Mouse (Mus musculus): ENCODE data around the gene Myo1d. TPM values are rescaled to one million over a fixed set of nuclear protein-coding genes. Genes with fewer than 3 reads are reported as not detected.

The Myo1d gene
- total and polyA plus RNA-seq, 3 experiments = 15.9 to 81.1 (median 41.7) TPM

DNA sequence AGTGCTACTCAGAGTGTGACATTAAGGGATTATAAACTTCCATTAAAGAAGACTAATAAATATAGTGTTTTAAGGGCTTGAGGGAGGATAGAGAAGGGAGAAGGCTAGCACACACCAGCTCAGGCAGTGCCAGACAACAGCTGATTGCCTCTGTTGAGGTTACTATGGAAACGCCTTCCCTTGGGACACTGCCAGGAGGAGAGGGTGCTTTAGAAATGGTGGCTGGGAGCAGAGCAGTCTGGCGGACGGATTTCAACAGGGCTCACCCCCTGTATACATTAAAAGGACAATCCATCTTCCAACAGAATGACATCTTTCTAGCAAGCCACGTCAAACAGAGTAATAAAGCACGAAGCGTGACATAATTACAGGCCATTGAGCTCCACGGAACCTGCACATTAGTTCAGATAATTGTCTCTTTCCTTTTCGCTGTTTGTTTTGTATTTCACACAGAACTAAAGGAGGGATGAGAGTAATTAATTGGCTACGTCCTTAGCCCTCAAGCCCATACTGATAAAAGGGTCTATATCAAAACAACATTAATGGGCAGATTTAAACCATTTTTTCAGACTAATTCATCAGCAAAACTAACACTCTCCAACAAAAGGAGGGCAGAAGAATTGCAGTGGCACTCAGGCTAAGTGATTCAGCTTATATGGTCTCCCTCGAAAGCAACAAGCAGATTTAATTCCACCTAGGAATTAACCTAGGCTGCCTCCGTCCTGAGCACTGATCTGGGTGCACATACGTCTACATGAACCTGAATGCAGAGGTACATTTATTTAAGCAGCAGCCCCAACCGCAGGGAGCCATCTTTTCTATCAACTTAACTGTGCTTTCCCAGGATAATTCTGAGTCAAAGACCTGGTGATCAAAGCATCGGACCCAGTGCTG, 201.8 kb downstream of the Myo1d start:
- H3K9me3 ChIP-seq (replicated peaks; ENCODE audit: insufficient read depth, low read length) = no peaks in the 10 kb centered on the region
- no peaks in the 10 kb centered on the region for H3K79me2 ChIP-seq (ENCODE audit: control insufficient read depth, insufficient read depth, low read length, poor library complexity)
- no peaks in the 10 kb centered on the region for H3K27me3 ChIP-seq (ENCODE audit: control insufficient read depth in 1 of 2, insufficient read depth in 2 of 2, low read length in 2 of 2)
- no peak overlapping the region for H3K27ac ChIP-seq (ENCODE audit: control insufficient read depth, low read depth, low read length)
- TF ChIP-seq UBTF (IDR thresholded peaks at IDR 0.05; ENCODE audit: borderline replicate concordance, insufficient read depth, low read depth, low read length) (no peak), RAD21 (IDR thresholded peaks at IDR 0.05; ENCODE audit: low read depth, low read length) (no peak), EP300 (IDR thresholded peaks at IDR 0.05; ENCODE audit: low read depth in 1 of 2, low read length in 2 of 2) (no peak), POLR2A (IDR thresholded peaks at IDR 0.05; ENCODE audit: control insufficient read depth in 1 of 2, insufficient read depth in 1 of 2, low read depth in 1 of 2, low read length in 2 of 2, poor library complexity in 1 of 2) (no peak), GABPA (IDR thresholded peaks at IDR 0.05; ENCODE audit: low read depth, low read length) (no peak), MYB (IDR thresholded peaks at IDR 0.05; ENCODE audit: low read depth, low read length) (no peak), CHD1 (IDR thresholded peaks at IDR 0.05; ENCODE audit: low read depth, low read length) (no peak), USF1 (IDR thresholded peaks at IDR 0.05; ENCODE audit: low read depth, low read length) (no peak), TBP (IDR thresholded peaks at IDR 0.05; ENCODE audit: low read depth, low read length) (no peak), GATA1 (IDR thresholded peaks at IDR 0.05; ENCODE audit: low read depth, low read length) (no peak)
- no peaks in the 10 kb centered on the region for H3K36me3 ChIP-seq (ENCODE audit: control insufficient read depth in 1 of 2, insufficient read depth in 2 of 2, low read length in 2 of 2)
- DNase-seq (ENCODE audit: low read depth, low spot score) = peak; percentile 38
- H3K4me1 ChIP-seq (ENCODE audit: control insufficient read depth in 1 of 2, insufficient read depth in 2 of 2, low read length in 2 of 2) = no peaks in the 10 kb centered on the region
- H3K4me3 ChIP-seq (ENCODE audit: control insufficient read depth in 1 of 2, insufficient read depth in 1 of 2, low read depth in 2 of 2, low read length in 2 of 2) = no peak overlapping the region
- H3K9ac ChIP-seq (ENCODE audit: control insufficient read depth, low read depth, low read length, poor library complexity, severe bottlenecking) = no peak overlapping the region

DNA sequence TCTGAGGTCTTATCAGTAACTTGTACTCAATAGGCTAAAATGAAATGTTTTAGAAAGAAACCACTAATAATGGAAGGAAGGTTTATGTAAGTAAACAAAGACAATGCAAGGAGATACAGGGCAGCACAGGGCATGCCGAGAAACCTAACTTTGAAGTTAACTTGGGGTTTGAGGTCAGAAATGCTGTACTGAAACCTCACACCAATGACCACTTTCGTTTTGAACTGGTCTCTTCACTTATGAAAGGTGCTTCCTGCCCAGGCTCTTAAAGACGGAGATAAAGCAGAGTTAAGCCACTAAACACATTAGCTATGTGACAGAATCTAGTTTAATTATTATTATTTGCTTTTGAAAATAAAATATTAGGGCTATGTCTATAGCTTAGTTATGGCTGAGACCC, 204.0 kb downstream of the Myo1d start:
- Histone ChIP-seq H3K27me3 (ENCODE audit: control insufficient read depth in 1 of 2, insufficient read depth in 2 of 2, low read length in 2 of 2) (no peaks in the 10 kb centered on the region), H3K36me3 (ENCODE audit: control insufficient read depth in 1 of 2, insufficient read depth in 2 of 2, low read length in 2 of 2) (no peaks in the 10 kb centered on the region), H3K4me3 (ENCODE audit: control insufficient read depth in 1 of 2, insufficient read depth in 1 of 2, low read depth in 2 of 2, low read length in 2 of 2) (no peak overlapping the region), H3K4me1 (ENCODE audit: control insufficient read depth in 1 of 2, insufficient read depth in 2 of 2, low read length in 2 of 2) (no peaks in the 10 kb centered on the region), H3K27ac (ENCODE audit: control insufficient read depth, low read depth, low read length) (no peak overlapping the region), H3K9me3 (replicated peaks; ENCODE audit: insufficient read depth, low read length) (no peaks in the 10 kb centered on the region), H3K9ac (ENCODE audit: control insufficient read depth, low read depth, low read length, poor library complexity, severe bottlenecking) (no peak overlapping the region), H3K79me2 (ENCODE audit: control insufficient read depth, insufficient read depth, low read length, poor library complexity) (no peaks in the 10 kb centered on the region)
- no peak for DNase-seq (ENCODE audit: low read depth, low spot score)
- TF ChIP-seq POLR2AphosphoS2 (IDR thresholded peaks at IDR 0.05; ENCODE audit: low read length) = no peak
- TF ChIP-seq MXI1 (IDR thresholded peaks at IDR 0.05; ENCODE audit: low read depth, low read length) = no peak
- TF ChIP-seq JUND (IDR thresholded peaks at IDR 0.05; ENCODE audit: low read depth, low read length) = no peak
- no peak for TF ChIP-seq ELF1 (IDR thresholded peaks at IDR 0.05; ENCODE audit: low read depth, low read length)
- no peak for TF ChIP-seq MYC (IDR thresholded peaks at IDR 0.05; ENCODE audit: low read depth, low read length)
- no peak for TF ChIP-seq NELFE (IDR thresholded peaks at IDR 0.05; ENCODE audit: low read depth, low read length)
- no peak for TF ChIP-seq CHD2 (IDR thresholded peaks at IDR 0.05; ENCODE audit: low read length)

Measured in MEL (cell line).